Mouse (Mus musculus): ENCODE data around the gene Mrpl33.

GRCm38 (mm10) chr5:31576539-31576975, 20.2 kb upstream of the Mrpl33 start:
- TF ChIP-seq CTCF (IDR thresholded peaks at IDR 0.05; ENCODE audit: low read depth) (no peak), EP300 (IDR thresholded peaks at IDR 0.05; ENCODE audit: low read depth) (no peak)

All from liver, postnatal 0 days (tissue).